Mouse (Mus musculus) neural tube, embryonic 15.5 days (tissue): Measurements from ENCODE around the gene 3830417A13Rik. TPM values are rescaled to one million over a fixed set of nuclear protein-coding genes. Genes with fewer than 3 reads are reported as not detected.

Experiments
- ATAC-seq: fragments of 200-750 bp; cut with Nextera tagmentation; 2 replicates; pipeline ENCODE4 v1.8.0; 2017; ENCODE audit warnings: mild to moderate bottlenecking, moderate TSS enrichment, moderate library complexity; ENCODE audit not compliant: low FRiP score
- H3K27ac ChIP-seq: fragments of 300-500 bp; sonication (generic); replicated peaks from 2 replicates; pipeline ENCODE4 v1.5.1; 2015; ENCODE audit warnings: mild to moderate bottlenecking, inconsistent platforms
- H3K27me3 ChIP-seq: fragments of 300-500 bp; sonication (generic); replicated peaks from 2 replicates; pipeline ENCODE4 v1.6.1; 2015; ENCODE audit warnings: inconsistent platforms
- H3K36me3 ChIP-seq: fragments of 300-500 bp; sonication (generic); 2 replicates; pipeline ENCODE4 v1.6.1; 2015; ENCODE audit warnings: inconsistent platforms
- H3K4me1 ChIP-seq: fragments of 300-500 bp; sonication (generic); 2 replicates; pipeline ENCODE4 v1.6.1; 2015; ENCODE audit warnings: inconsistent platforms
- H3K4me2 ChIP-seq: fragments of 300-500 bp; sonication (generic); 2 replicates; pipeline ENCODE4 v1.6.1; 2015; ENCODE audit warnings: inconsistent platforms, mild to moderate bottlenecking, moderate library complexity
- H3K4me3 ChIP-seq: fragments of 300-500 bp; sonication (generic); replicated peaks from 2 replicates; pipeline ENCODE4 v1.5.1; 2015; ENCODE audit warnings: mild to moderate bottlenecking, inconsistent platforms
- H3K9ac ChIP-seq: fragments of 300-500 bp; sonication (generic); replicated peaks from 2 replicates; pipeline ENCODE4 v1.6.1; 2015; ENCODE audit warnings: mild to moderate bottlenecking, inconsistent platforms
- H3K9me3 ChIP-seq: fragments of 300-500 bp; sonication (generic); replicated peaks from 2 replicates; pipeline ENCODE4 v1.6.1; 2016; ENCODE audit warnings: inconsistent platforms
- WGBS: fragments of 180-500 bp; shearing (Covaris S2); methylation state at CpG from one replicate; pipeline ENCODE4 v1.1.7; 2015; ENCODE audit warnings: mixed read lengths; 5-methylcytosine and 5-hydroxymethylcytosine counted together
- polyA plus RNA-seq: library from polyadenylated mRNA; unstranded; fragments of >200 nt; fragmentation: Nextera tagmentation; extraction: Ambion mirVana; gene quantifications from 2 replicates; pipeline ENCODE4 v1.2.1, GENCODE M21; 2015

Gene 3830417A13Rik
- polyA plus RNA-seq, result not detected in 2 replicates

GRCm38 (mm10) chrX:64173248-64173647, at the start of gene 3830417A13Rik:
Gene 3830417A13Rik, plus strand, starts transcription at chrX:64173548.
- ATAC-seq, result no peak
- no peak within 1 kb of the TSS for H3K9ac ChIP-seq
- no peaks in the 10 kb centered on the region for H3K9me3 ChIP-seq
- no peak within 1 kb of the TSS for H3K27ac ChIP-seq
- no peaks in the 10 kb centered on the region for H3K36me3 ChIP-seq
- no peaks in the 10 kb centered on the region for H3K4me1 ChIP-seq
- 89% methylated on average over 11 of the region's 11 CpGs for WGBS
- no peak within 1 kb of the TSS for H3K4me2 ChIP-seq
- no peaks in the 10 kb centered on the region for H3K27me3 ChIP-seq
- no peak within 1 kb of the TSS for H3K4me3 ChIP-seq

GRCm38 (mm10) chrX:64152098-64152497, 21.2 kb upstream of the 3830417A13Rik start, which contains the start of gene Gm6760:
Gene Gm6760, minus strand, starts transcription at chrX:64152198.
- no peaks in the 10 kb centered on the region for H3K4me1 ChIP-seq
- no peak within 1 kb of the TSS for H3K9ac ChIP-seq
- WGBS, result 71% methylated on average over 2 of the region's 2 CpGs
- H3K4me3 ChIP-seq, result no peak within 1 kb of the TSS
- H3K4me2 ChIP-seq, result no peak within 1 kb of the TSS
- no peaks in the 10 kb centered on the region for H3K36me3 ChIP-seq
- no peak for ATAC-seq
- H3K9me3 ChIP-seq, result no peaks in the 10 kb centered on the region
- no peak within 1 kb of the TSS for H3K27ac ChIP-seq
- no peaks in the 10 kb centered on the region for H3K27me3 ChIP-seq

GRCm38 (mm10) chrX:64181246-64181645, 7.9 kb downstream of the 3830417A13Rik start:
- H3K4me2 ChIP-seq, result no peak overlapping the region
- H3K9ac ChIP-seq, result no peak overlapping the region
- H3K4me1 ChIP-seq, result no peaks in the 10 kb centered on the region
- H3K27me3 ChIP-seq, result no peaks in the 10 kb centered on the region
- ATAC-seq, result no peak
- H3K36me3 ChIP-seq, result no peaks in the 10 kb centered on the region
- no peak overlapping the region for H3K4me3 ChIP-seq
- no peaks in the 10 kb centered on the region for H3K9me3 ChIP-seq
- no peak overlapping the region for H3K27ac ChIP-seq

Other genes with a start within 250 kb of the 3830417A13Rik start
- gene Gm6760, start 21.4 kb upstream of the 3830417A13Rik start, polyA plus RNA-seq, result not detected in 2 replicates
- gene Slitrk4, start 103.4 kb downstream of the 3830417A13Rik start, polyA plus RNA-seq, result 21.0 and 24.0 TPM in 2 replicates